18 mouse cellular contexts compared by ENCODE assay signal in genomic region chr13:102991928-102992327, GRCm38 (mm10).
DNase-seq lines count a peak whose midpoint lies in the region; ATAC-seq and TF ChIP-seq lines count a peak whose summit lies in the region.
"Had no signal": no experiment of that assay in that cellular context is flagged by ENCODE, and none has a peak within 500 bp of the region (broad histone marks: within the 10 kb centered on the region; RNA-seq: fewer than 3 reads in every experiment).

No protein-coding gene starts in this region.

- H3K9me3 ChIP-seq in kidney, embryonic 16.5 days (ENCODE audit: low read length): no peaks in the 10 kb centered on the region
- no peaks in the 10 kb centered on the region for H3K9me3 ChIP-seq in midbrain, embryonic 11.5 days (ENCODE audit: control insufficient read depth, low read length)
- H3K9me3 ChIP-seq in midbrain, embryonic 10.5 days (replicated peaks): no peaks in the 10 kb centered on the region
- no peaks in the 10 kb centered on the region for H3K9me3 ChIP-seq in midbrain, embryonic 15.5 days
- H3K9me3 ChIP-seq: forebrain, embryonic 13.5 days; hindbrain, embryonic 12.5 days had no signal

- peaks cover 17% of the 10 kb centered on the region for H3K4me1 ChIP-seq in kidney, adult 2 months (ENCODE audit: control insufficient read depth, insufficient read depth, low read length)
- peaks cover 7% of the 10 kb centered on the region; the same call in 1 of the 2 replicates for H3K4me1 ChIP-seq in kidney, embryonic 16.5 days (ENCODE audit: insufficient read depth, low read length)
- H3K4me1 ChIP-seq in midbrain, embryonic 11.5 days (ENCODE audit: control insufficient read depth, insufficient read depth, low read length): peaks cover 2% of the 10 kb centered on the region; the same call in 1 of the 2 replicates
- H3K4me1 ChIP-seq in midbrain, embryonic 10.5 days: peaks cover 12% of the 10 kb centered on the region
- H3K4me1 ChIP-seq in midbrain, embryonic 15.5 days: peaks cover 11% of the 10 kb centered on the region

- no peak overlapping the region for H3K4me3 ChIP-seq in kidney, adult 2 months (ENCODE audit: insufficient read depth, low read depth, low read length)
- H3K4me3 ChIP-seq in kidney, embryonic 16.5 days (ENCODE audit: low read length): no peak overlapping the region
- H3K4me3 ChIP-seq in midbrain, embryonic 11.5 days (ENCODE audit: low read depth, low read length): no peak overlapping the region
- H3K4me3 ChIP-seq in midbrain, embryonic 10.5 days: no peak overlapping the region
- no peak overlapping the region for H3K4me3 ChIP-seq in midbrain, embryonic 15.5 days
- H3K4me3 ChIP-seq: forebrain, embryonic 13.5 days; hindbrain, embryonic 12.5 days had no signal

- H3K9ac ChIP-seq in kidney, embryonic 16.5 days (replicated peaks; ENCODE audit: low read length): no peak overlapping the region
- no peak overlapping the region for H3K9ac ChIP-seq in midbrain, embryonic 11.5 days (ENCODE audit: low read length)
- no peak overlapping the region for H3K9ac ChIP-seq in midbrain, embryonic 15.5 days
- H3K9ac ChIP-seq: forebrain, embryonic 13.5 days; forebrain, postnatal 0 days; hindbrain, embryonic 12.5 days had no signal

- ATAC-seq in kidney, embryonic 16.5 days (ENCODE audit: low FRiP score, low TSS enrichment): no peak
- ATAC-seq in midbrain, embryonic 11.5 days (ENCODE audit: low FRiP score): no peak
- no peak; the same call in 1 of the 2 replicates for ATAC-seq in midbrain, embryonic 15.5 days (replicated peaks)
- ATAC-seq: forebrain, embryonic 13.5 days; forebrain, postnatal 0 days had no signal

- TF ChIP-seq POLR2A in kidney, adult 2 months (IDR thresholded peaks at IDR 0.05; ENCODE audit: low read depth, low read length): no peak

- no peaks in the 10 kb centered on the region for H3K36me3 ChIP-seq in kidney, adult 2 months (ENCODE audit: control insufficient read depth, insufficient read depth, low read length)
- H3K36me3 ChIP-seq in kidney, embryonic 16.5 days (ENCODE audit: insufficient read depth, low read length): no peaks in the 10 kb centered on the region
- H3K36me3 ChIP-seq in midbrain, embryonic 11.5 days (ENCODE audit: control insufficient read depth, insufficient read depth, low read length): no peaks in the 10 kb centered on the region
- H3K36me3 ChIP-seq in midbrain, embryonic 10.5 days: no peaks in the 10 kb centered on the region
- H3K36me3 ChIP-seq in midbrain, embryonic 15.5 days (replicated peaks): no peaks in the 10 kb centered on the region
- H3K36me3 ChIP-seq: hindbrain, embryonic 12.5 days had no signal

- H3K4me2 ChIP-seq in kidney, embryonic 16.5 days (replicated peaks; ENCODE audit: low read depth, low read length): no peak overlapping the region
- no peak overlapping the region for H3K4me2 ChIP-seq in midbrain, embryonic 11.5 days
- H3K4me2 ChIP-seq in midbrain, embryonic 15.5 days: peak overlapping the region; percentile 20; the same call in 1 of the 2 replicates
- H3K4me2 ChIP-seq: forebrain, embryonic 13.5 days; hindbrain, embryonic 12.5 days had no signal

- DNase-seq in kidney, adult 2 months: peak; percentile 15
- DNase-seq in midbrain, embryonic 11.5 days (ENCODE audit: low spot score, missing footprints): peak; percentile 73
- no peak for DNase-seq in midbrain, embryonic 10.5 days (ENCODE audit: low spot score)
- no peak for DNase-seq in adrenal gland, adult (ENCODE audit: inconsistent age in 2 of 2, low spot score in 1 of 2)
- no peak for DNase-seq in gastrocnemius, postnatal 25 days
- DNase-seq: adrenal gland, adult 8-10 months; adrenal gland, postnatal 36 days; cerebellum, adult 11 months; cerebellum, adult 9-10 months; cerebellum, postnatal 25 days; forebrain, postnatal 0 days; gastrocnemius, postnatal 14 days; heart, postnatal 10 days; heart, postnatal 4 days had no signal

- TF ChIP-seq CTCF in kidney, adult 2 months (conservative IDR thresholded peaks at IDR 0.05; ENCODE audit: insufficient read depth, insufficient read length, low read depth, low read length): no peak

- 30% methylated on average over 11 of the region's 11 CpGs for WGBS in kidney, adult 2 months
- 30% methylated on average over 11 of the region's 11 CpGs for WGBS in kidney, embryonic 16.5 days
- WGBS in midbrain, embryonic 11.5 days: 59% methylated on average over 11 of the region's 11 CpGs
- 77% methylated on average over 11 of the region's 11 CpGs for WGBS in midbrain, embryonic 10.5 days
- 33% methylated on average over 11 of the region's 11 CpGs for WGBS in midbrain, embryonic 15.5 days

- H3K27ac ChIP-seq in kidney, adult 2 months (ENCODE audit: insufficient read depth, low read depth, low read length): no peak overlapping the region
- H3K27ac ChIP-seq in kidney, embryonic 16.5 days (ENCODE audit: low read length): no peak overlapping the region
- H3K27ac ChIP-seq in midbrain, embryonic 11.5 days (ENCODE audit: low read depth, low read length): no peak overlapping the region
- no peak overlapping the region for H3K27ac ChIP-seq in midbrain, embryonic 10.5 days (replicated peaks)
- no peak overlapping the region for H3K27ac ChIP-seq in midbrain, embryonic 15.5 days
- H3K27ac ChIP-seq: forebrain, embryonic 13.5 days; hindbrain, embryonic 12.5 days had no signal

- H3K27me3 ChIP-seq in kidney, adult 2 months (replicated peaks; ENCODE audit: control insufficient read depth, insufficient read depth, low read length): no peaks in the 10 kb centered on the region
- H3K27me3 ChIP-seq in kidney, embryonic 16.5 days (ENCODE audit: insufficient read depth, low read length): no peaks in the 10 kb centered on the region
- no peaks in the 10 kb centered on the region for H3K27me3 ChIP-seq in midbrain, embryonic 11.5 days (ENCODE audit: control insufficient read depth, insufficient read depth, low read length)
- H3K27me3 ChIP-seq in midbrain, embryonic 10.5 days (ENCODE audit: low read depth, poor library complexity, severe bottlenecking): no peaks in the 10 kb centered on the region
- H3K27me3 ChIP-seq in midbrain, embryonic 15.5 days (replicated peaks): no peaks in the 10 kb centered on the region
- H3K27me3 ChIP-seq: forebrain, embryonic 13.5 days; hindbrain, embryonic 12.5 days had no signal

Comparison
In these comparisons a context has a peak if more than half of its experiments do, and no peak if none do; other contexts are left out.
1. DNase-seq: peak in kidney, adult 2 months (single experiment) and midbrain, embryonic 11.5 days (single experiment); none in midbrain, embryonic 10.5 days (single experiment), adrenal gland, adult (0 of 2) and gastrocnemius, postnatal 25 days (single experiment).